Mouse (Mus musculus): ENCODE results near the gene Oas1g. TPM values are rescaled to one million over a fixed set of nuclear protein-coding genes. Genes with fewer than 3 reads are reported as not detected.
A peak's percentile ranks its signal among the peaks of the same experiment; 100 is the strongest.

Oas1g gene
- total and polyA plus RNA-seq, 3 experiments: 0.19 TPM; not detected in 2

DNA sequence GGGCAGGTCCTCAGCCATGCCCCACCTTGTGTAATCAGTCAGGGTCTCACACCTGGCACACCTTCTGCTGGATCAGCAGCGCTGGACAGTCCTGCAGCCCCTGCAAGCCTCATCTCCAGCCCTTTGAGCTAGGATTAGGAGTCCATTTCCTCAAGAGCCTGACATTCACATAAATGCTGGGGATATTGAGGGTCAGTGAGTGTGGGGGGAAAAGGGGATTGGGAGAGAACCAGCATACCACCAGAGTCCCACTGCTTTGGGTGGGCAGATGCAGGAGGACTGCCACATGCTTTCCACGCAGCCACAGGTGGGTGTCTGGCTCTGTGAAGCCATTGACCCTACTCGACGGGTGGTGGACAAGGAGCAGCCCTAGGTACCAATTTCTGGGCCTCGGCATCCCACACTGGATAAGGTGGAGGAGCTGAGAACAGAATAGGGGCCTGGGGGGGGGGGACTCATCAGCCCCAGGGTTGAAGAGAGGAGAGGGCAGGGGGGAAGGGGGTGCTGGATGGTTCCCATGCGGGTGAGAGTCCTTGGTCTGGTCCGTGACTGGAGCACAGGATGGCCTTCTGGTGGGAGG, 17.9 kb downstream of the Oas1g start:
- dilution Hi-C loops (cut with MboI; ENCODE audit: extremely low pct_ligation_motif_present, extremely low pct_unique_long_range_greater_than_20kb, low sequenced_read_pairs): no loop called here
- H3K9me3 ChIP-seq (replicated peaks; ENCODE audit: low read length): peaks cover 4% of the 10 kb centered on the region
- no peaks in the 10 kb centered on the region for H3K4me1 ChIP-seq (ENCODE audit: control insufficient read depth in 1 of 2, insufficient read depth in 2 of 2)
- H3K36me3 ChIP-seq (replicated peaks in 1 of 2; ENCODE audit: control insufficient read depth in 1 of 2, insufficient read depth in 1 of 2, low read length in 1 of 2): no peaks in the 10 kb centered on the region
- no peak for DNase-seq (ENCODE audit: extremely low read depth)
- TF ChIP-seq SMC3 (IDR thresholded peaks at IDR 0.05; ENCODE audit: low read depth, low read length): no peak
- no peak for TF ChIP-seq PAX5 (IDR thresholded peaks at IDR 0.05; ENCODE audit: low read length)
- no peak for TF ChIP-seq GABPA (IDR thresholded peaks at IDR 0.05; ENCODE audit: insufficient replicate concordance, low read depth, low read length)
- TF ChIP-seq IRF4 (IDR thresholded peaks at IDR 0.05; ENCODE audit: low read depth, low read length): no peak
- TF ChIP-seq MAFK (IDR thresholded peaks at IDR 0.05; ENCODE audit: insufficient replicate concordance, low read length): no peak
- no peak for TF ChIP-seq NELFE (IDR thresholded peaks at IDR 0.05; ENCODE audit: low read depth, low read length)
- TF ChIP-seq CHD1 (IDR thresholded peaks at IDR 0.05; ENCODE audit: low read depth, low read length): no peak
- TF ChIP-seq ZKSCAN1 (IDR thresholded peaks at IDR 0.05; ENCODE audit: borderline replicate concordance, low read depth, low read length): no peak
- no peak for TF ChIP-seq E2F4 (IDR thresholded peaks at IDR 0.05; ENCODE audit: insufficient replicate concordance, low read depth, low read length)
- TF ChIP-seq ZMIZ1 (IDR thresholded peaks at IDR 0.05; ENCODE audit: low read depth, low read length): no peak
- no peak for TF ChIP-seq MYC (IDR thresholded peaks at IDR 0.05; ENCODE audit: low read depth, low read length)
- no peak for TF ChIP-seq BHLHE40 (IDR thresholded peaks at IDR 0.05; ENCODE audit: low read depth, low read length)
- no peak for TF ChIP-seq KAT2A (IDR thresholded peaks at IDR 0.05; ENCODE audit: insufficient replicate concordance, low read length)
- H3K79me2 ChIP-seq (replicated peaks; ENCODE audit: control insufficient read depth, extremely low read depth, insufficient read depth, poor library complexity, severe bottlenecking): no peaks in the 10 kb centered on the region
- H3K27me3 ChIP-seq (replicated peaks): peaks cover 86% of the 10 kb centered on the region
- no peak overlapping the region for H3K4me3 ChIP-seq (replicated peaks in 1 of 3; ENCODE audit: low read depth in 2 of 3, low read length in 2 of 3, poor library complexity in 1 of 3)
- H3K9ac ChIP-seq (ENCODE audit: insufficient read depth, low read depth): no peak overlapping the region
- no peak overlapping the region for H3K4me2 ChIP-seq (ENCODE audit: insufficient read depth, low read depth, poor library complexity, severe bottlenecking)
- no peak overlapping the region for H3K27ac ChIP-seq (ENCODE audit: insufficient read depth, low read depth)
- in situ Hi-C loops (cut with MboI; ENCODE audit: low pct_ligation_motif_present, low pct_unique_long_range_greater_than_20kb, low sequenced_read_pairs): no loop called here

DNA sequence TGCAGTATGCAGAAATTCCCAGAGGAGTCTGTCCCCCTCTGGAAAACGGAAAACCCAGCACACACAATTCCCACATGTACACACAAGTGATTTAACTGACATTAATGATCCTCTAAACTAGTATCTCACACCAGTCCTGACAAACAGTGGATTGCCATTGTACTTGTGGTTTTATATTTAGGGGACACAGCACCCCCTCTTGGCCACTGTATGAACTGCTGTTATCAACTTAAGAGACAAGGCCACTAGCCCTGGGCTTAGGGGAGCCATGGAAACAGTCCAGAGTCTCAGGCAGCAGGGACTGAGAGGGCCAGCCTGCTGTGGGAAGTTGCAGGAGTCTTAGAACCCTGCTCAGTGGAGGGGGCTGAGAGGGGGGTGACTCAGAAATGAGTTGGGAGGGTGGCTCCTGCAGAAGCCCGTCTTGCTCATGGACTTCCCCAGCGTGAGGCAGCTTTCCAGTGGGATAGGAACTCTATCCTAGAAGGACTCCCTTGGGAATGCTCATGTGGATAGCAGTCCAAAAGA, 22.0 kb downstream of the Oas1g start:
- peak; percentile 48 for DNase-seq (ENCODE audit: extremely low read depth)
- H3K9ac ChIP-seq (ENCODE audit: insufficient read depth, low read depth): no peak overlapping the region
- peak; percentile 37 to 76; a peak in 2 of 4 replicates for TF ChIP-seq CTCF (conservative IDR thresholded peaks at IDR 0.05 in 1 of 2, IDR thresholded peaks at IDR 0.05 in 1 of 2; ENCODE audit: low read depth in 2 of 2, low read length in 2 of 2)
- TF ChIP-seq RAD21 (IDR thresholded peaks at IDR 0.05; ENCODE audit: low read depth, low read length): peak; percentile 59
- TF ChIP-seq CHD1 (IDR thresholded peaks at IDR 0.05; ENCODE audit: low read depth, low read length): no peak
- TF ChIP-seq USF1 (IDR thresholded peaks at IDR 0.05; ENCODE audit: low read depth, low read length): no peak
- peak; percentile 53 for TF ChIP-seq SMC3 (IDR thresholded peaks at IDR 0.05; ENCODE audit: low read depth, low read length)
- no peak for TF ChIP-seq TCF12 (IDR thresholded peaks at IDR 0.05; ENCODE audit: low read depth, low read length)
- TF ChIP-seq POLR2A (IDR thresholded peaks at IDR 0.05; ENCODE audit: low read depth, low read length): no peak
- no peaks in the 10 kb centered on the region for H3K36me3 ChIP-seq (replicated peaks in 1 of 2; ENCODE audit: control insufficient read depth in 1 of 2, insufficient read depth in 1 of 2, low read length in 1 of 2)
- in situ Hi-C loops (cut with MboI; ENCODE audit: low pct_ligation_motif_present, low pct_unique_long_range_greater_than_20kb, low sequenced_read_pairs) (no loop called here), dilution Hi-C loops (cut with MboI; ENCODE audit: extremely low pct_ligation_motif_present, extremely low pct_unique_long_range_greater_than_20kb, low sequenced_read_pairs) (no loop called here)
- peaks cover 67% of the 10 kb centered on the region for H3K27me3 ChIP-seq (replicated peaks)
- H3K4me2 ChIP-seq (ENCODE audit: insufficient read depth, low read depth, poor library complexity, severe bottlenecking): no peak overlapping the region
- no peak overlapping the region for H3K4me3 ChIP-seq (replicated peaks in 1 of 3; ENCODE audit: low read depth in 2 of 3, low read length in 2 of 3, poor library complexity in 1 of 3)
- H3K9me3 ChIP-seq (replicated peaks; ENCODE audit: low read length): peaks cover 4% of the 10 kb centered on the region
- H3K79me2 ChIP-seq (replicated peaks; ENCODE audit: control insufficient read depth, extremely low read depth, insufficient read depth, poor library complexity, severe bottlenecking): no peaks in the 10 kb centered on the region
- no peaks in the 10 kb centered on the region for H3K4me1 ChIP-seq (ENCODE audit: control insufficient read depth in 1 of 2, insufficient read depth in 2 of 2)
- H3K27ac ChIP-seq (ENCODE audit: insufficient read depth, low read depth): no peak overlapping the region
